Mouse (Mus musculus) liver, postnatal 0 days (tissue): ENCODE data around the gene Mettl7a1. TPM values are rescaled to one million over a fixed set of nuclear protein-coding genes. Genes with fewer than 3 reads are reported as not detected.
"Not testable (repeated sequence)": the region's sequence is repeated elsewhere in the genome, so short reads cannot be mapped to it uniquely, and the experiment has no call there.

Experiments
- ATAC-seq: fragments of 200-750 bp; cut with Nextera tagmentation; 2 replicates; pipeline ENCODE4 v1.8.0; 2017; ENCODE audit warnings: mild to moderate bottlenecking, moderate library complexity
- DNase-seq: peaks from one replicate; pipeline ENCODE4 v3.0.0-alpha.2; 2016
- H3K27ac ChIP-seq: fragments of 300-500 bp; sonication (generic); 2 replicates; pipeline ENCODE4 v1.5.1; 2014; ENCODE audit warnings: antibody characterized with exemption, moderate library complexity, mild to moderate bottlenecking, low read depth
- H3K27me3 ChIP-seq: fragments of 300-500 bp; sonication (generic); 2 replicates; pipeline ENCODE4 v1.6.1; 2014; ENCODE audit warnings: low read length, control low read depth, mixed read lengths; ENCODE audit not compliant: insufficient read depth
- H3K36me3 ChIP-seq: fragments of 300-500 bp; sonication (generic); replicated peaks from 2 replicates; pipeline ENCODE4 v1.6.1; 2014; ENCODE audit warnings: mild to moderate bottlenecking, control low read depth, low read length, moderate library complexity, mixed read lengths; ENCODE audit not compliant: insufficient read depth
- H3K4me1 ChIP-seq: fragments of 300-500 bp; sonication (generic); 2 replicates; pipeline ENCODE4 v1.6.1; 2014; ENCODE audit warnings: antibody characterized with exemption, mild to moderate bottlenecking, control low read depth; ENCODE audit not compliant: insufficient read depth
- H3K4me2 ChIP-seq: fragments of 300-500 bp; sonication (generic); 2 replicates; pipeline ENCODE4 v1.6.1; 2014; ENCODE audit warnings: low read depth, mild to moderate bottlenecking, low read length, moderate library complexity, mixed read lengths
- H3K4me3 ChIP-seq: fragments of 300-500 bp; sonication (generic); 2 replicates; pipeline ENCODE4 v1.5.1; 2014; ENCODE audit warnings: low read depth, low read length
- H3K9ac ChIP-seq: fragments of 300-500 bp; sonication (generic); replicated peaks from 2 replicates; pipeline ENCODE4 v1.6.1; 2014; ENCODE audit warnings: mild to moderate bottlenecking, moderate library complexity
- H3K9me3 ChIP-seq: fragments of 300-500 bp; sonication (generic); 2 replicates; pipeline ENCODE4 v1.6.1; 2016; ENCODE audit warnings: mild to moderate bottlenecking, control low read depth, low read length, mixed read lengths
- CTCF ChIP-seq: sonication (generic); IDR thresholded peaks from 2 replicates; pipeline ENCODE4 v1.5.1; 2016; ENCODE audit warnings: antibody characterized with exemption, low read depth
- EP300 ChIP-seq: IDR thresholded peaks from 2 replicates; pipeline ENCODE4 v1.6.1; 2016; ENCODE audit warnings: antibody characterized with exemption, low read depth, mild to moderate bottlenecking
- WGBS: fragments of 180-500 bp; shearing (Covaris S2); extraction: QIAGEN DNeasy Blood & Tissue Kit; methylation state at CpG from one replicate; pipeline ENCODE4 v1.1.7; 2014; ENCODE audit not compliant: insufficient replicate concordance; 5-methylcytosine and 5-hydroxymethylcytosine counted together
- polyA plus RNA-seq: library from polyadenylated mRNA; unstranded; fragments of >200 nt; fragmentation: Nextera tagmentation; extraction: Ambion mirVana; gene quantifications from 2 replicates; pipeline ENCODE4 v1.2.1, GENCODE M21; 2015

Gene Mettl7a1
- polyA plus RNA-seq, result 9.7 and 12.4 TPM in 2 replicates

DNA sequence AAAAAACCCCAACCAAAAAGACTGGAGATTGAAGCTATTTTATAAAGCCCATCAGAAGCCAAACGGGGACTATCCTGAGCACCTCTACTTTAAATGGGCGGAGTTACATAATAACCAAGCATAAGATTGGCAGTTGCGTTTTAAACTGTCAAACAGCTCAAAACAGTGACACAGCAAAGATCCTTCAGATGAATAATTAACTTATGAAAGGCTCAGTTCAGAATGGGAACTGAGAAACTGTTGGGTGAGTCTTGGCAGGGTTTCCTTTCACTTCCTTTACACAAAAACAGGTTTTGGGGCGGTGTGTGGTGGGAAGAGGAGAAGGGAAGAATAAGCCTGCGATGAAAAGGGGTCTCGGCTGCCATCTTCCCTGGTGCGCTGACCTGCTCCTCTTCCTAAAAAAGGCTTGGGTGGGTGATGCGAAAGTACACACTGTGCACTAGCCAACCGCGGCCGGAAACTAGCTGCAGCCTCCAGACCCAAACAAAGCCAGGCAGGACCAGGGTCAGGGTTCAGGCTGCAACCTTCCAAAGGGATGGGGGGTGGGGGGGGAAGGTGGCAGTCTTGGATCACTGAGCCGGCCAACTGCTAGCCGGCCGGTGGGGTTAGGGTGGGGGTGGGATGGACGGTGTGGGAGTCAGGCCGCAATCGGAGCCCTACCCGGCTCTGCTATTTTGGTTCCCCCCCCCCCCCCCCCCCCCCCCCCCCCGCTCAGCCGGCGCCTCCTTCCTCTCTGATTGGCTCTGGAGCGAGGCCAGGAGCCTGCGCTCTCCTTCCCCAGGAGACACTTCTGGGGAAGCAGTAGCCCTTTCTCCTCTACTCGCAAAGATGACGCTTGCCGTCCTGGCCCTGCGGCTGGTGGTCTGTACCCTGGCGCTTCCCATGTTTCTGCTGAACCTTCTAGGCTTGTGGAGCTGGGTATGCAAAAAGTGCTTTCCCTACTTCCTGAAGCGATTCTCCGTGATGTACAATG, at the start of gene Mettl7a1:
TSS of gene Mettl7a1 (plus strand) at position 122 of the 973 bp plus-strand sequence.
- ATAC-seq (peak; percentile 81), DNase-seq (peak; percentile 85)
- H3K4me1 ChIP-seq, result peaks cover 13% of the 10 kb centered on the region; the same call in 1 of the 2 replicates
- no peaks in the 10 kb centered on the region for H3K36me3 ChIP-seq
- H3K27me3 ChIP-seq, result no peaks in the 10 kb centered on the region
- WGBS, result under 1% methylated on average over 20 of the region's 30 CpGs
- peak within 1 kb of the TSS; percentile 79 for H3K9ac ChIP-seq
- no peaks in the 10 kb centered on the region for H3K9me3 ChIP-seq
- peak within 1 kb of the TSS; percentile 98 for H3K27ac ChIP-seq
- TF ChIP-seq EP300, result peak; percentile 87
- TF ChIP-seq CTCF, result no peak
- H3K4me3 ChIP-seq, result peak within 1 kb of the TSS; percentile 69
- peak within 1 kb of the TSS; percentile 78 for H3K4me2 ChIP-seq

GRCm38 (mm10) chr15:100256386-100256785, 47.6 kb upstream of the Mettl7a1 start:
- WGBS, result 87% methylated on average over 6 of the region's 6 CpGs
- Histone ChIP-seq H3K27ac (no peak overlapping the region), H3K27me3 (no peaks in the 10 kb centered on the region), H3K4me2 (no peak overlapping the region), H3K36me3 (peaks cover 62% of the 10 kb centered on the region), H3K4me1 (no peaks in the 10 kb centered on the region), H3K9me3 (no peaks in the 10 kb centered on the region), H3K9ac (no peak overlapping the region), H3K4me3 (no peak overlapping the region)
- no peak for DNase-seq
- no peak for ATAC-seq
- TF ChIP-seq CTCF (no peak), EP300 (no peak)

DNA sequence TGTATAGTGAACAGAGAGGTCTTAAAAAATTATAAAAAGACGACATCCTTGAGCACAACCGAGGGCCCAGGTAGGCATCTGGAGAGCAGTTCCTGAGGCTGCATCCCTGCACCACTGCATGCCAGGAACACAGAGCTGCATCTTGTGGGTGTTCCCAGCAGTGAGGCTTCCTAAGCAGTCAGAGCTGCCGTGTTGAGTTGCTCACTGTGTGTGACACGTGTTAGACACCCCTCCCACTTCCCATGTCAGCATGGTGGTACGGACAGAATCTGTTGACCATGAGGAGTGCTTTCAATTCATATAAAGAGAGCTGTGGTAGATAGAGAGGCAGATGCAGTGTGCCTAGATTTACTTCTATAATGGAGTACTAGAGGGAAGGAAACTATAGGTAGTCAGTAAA, 46.6 kb upstream of the Mettl7a1 start:
- 89% methylated on average over 5 of the region's 5 CpGs for WGBS
- H3K27me3 ChIP-seq, result no peaks in the 10 kb centered on the region
- H3K9ac ChIP-seq, result no peak overlapping the region
- H3K4me1 ChIP-seq, result no peaks in the 10 kb centered on the region
- TF ChIP-seq EP300, result no peak
- TF ChIP-seq CTCF, result no peak
- no peak overlapping the region for H3K4me2 ChIP-seq
- H3K9me3 ChIP-seq, result no peaks in the 10 kb centered on the region
- no peak overlapping the region for H3K4me3 ChIP-seq
- peaks cover 58% of the 10 kb centered on the region for H3K36me3 ChIP-seq
- H3K27ac ChIP-seq, result no peak overlapping the region
- ATAC-seq, result no peak
- DNase-seq, result no peak

- H3K36me3 ChIP-seq, result peaks cover 49% of the 10 kb centered on the region
- ATAC-seq, result no peak
- H3K27me3 ChIP-seq, result no peaks in the 10 kb centered on the region
- H3K4me1 ChIP-seq, result no peaks in the 10 kb centered on the region
- H3K4me2 ChIP-seq, result no peak overlapping the region
- no peak for DNase-seq
- no peak overlapping the region for H3K4me3 ChIP-seq
- no peak overlapping the region for H3K9ac ChIP-seq
- no peaks in the 10 kb centered on the region for H3K9me3 ChIP-seq
- TF ChIP-seq CTCF (no peak), EP300 (no peak)
- no peak overlapping the region for H3K27ac ChIP-seq
- 96% methylated on average over 7 of the region's 7 CpGs for WGBS
Observed at GRCm38 (mm10) chr15:100258646-100259425, 45.1 kb upstream of the Mettl7a1 start.

GRCm38 (mm10) chr15:100260351-100260750, 43.6 kb upstream of the Mettl7a1 start:
- peaks cover 34% of the 10 kb centered on the region for H3K36me3 ChIP-seq
- DNase-seq, H3K9ac ChIP-seq, H3K27me3 ChIP-seq, H3K27ac ChIP-seq, H3K9me3 ChIP-seq, ATAC-seq, H3K4me3 ChIP-seq, H3K4me2 ChIP-seq, H3K4me1 ChIP-seq: not testable (repeated sequence)
- 71% methylated on average over 6 of the region's 7 CpGs for WGBS
